Comparison of ENCODE assay signal across 21 mouse cellular contexts in the genomic region with DNA sequence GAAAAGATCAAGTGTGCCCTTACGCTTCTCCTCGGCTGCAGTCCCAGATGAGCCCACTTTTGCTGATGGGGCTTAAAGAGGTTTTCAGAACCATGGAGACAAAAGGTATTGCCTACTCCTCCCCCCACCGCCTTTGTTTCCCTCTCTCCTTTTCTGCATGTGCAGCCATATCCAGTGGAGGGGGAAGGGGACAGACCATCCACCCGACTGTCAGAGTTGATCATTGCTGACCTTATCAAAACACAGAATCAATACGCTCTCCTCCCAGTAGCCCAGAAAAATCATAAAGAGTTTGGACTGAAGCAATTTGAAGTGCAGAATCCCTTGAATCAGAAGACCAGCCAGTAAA.
DNase-seq lines count a peak whose midpoint lies in the region; ATAC-seq lines count a peak whose summit lies in the region.
"Had no signal": no experiment of that assay in that cellular context is flagged by ENCODE, and none has a peak within 500 bp of the region (broad histone marks: within the 10 kb centered on the region; RNA-seq: fewer than 3 reads in every experiment).

No protein-coding gene starts in this region.

- no peaks in the 10 kb centered on the region for H3K36me3 ChIP-seq in heart, embryonic 10.5 days
- no peaks in the 10 kb centered on the region for H3K36me3 ChIP-seq in hindbrain, embryonic 10.5 days
- no peaks in the 10 kb centered on the region for H3K36me3 ChIP-seq in hindbrain, embryonic 13.5 days
- H3K36me3 ChIP-seq in midbrain, embryonic 16.5 days (ENCODE audit: control insufficient read depth, insufficient read depth, low read length): no peaks in the 10 kb centered on the region
- H3K36me3 ChIP-seq in liver, embryonic 11.5 days (ENCODE audit: control insufficient read depth, insufficient read depth, low read length): no peaks in the 10 kb centered on the region
- H3K36me3 ChIP-seq: heart, embryonic 15.5 days had no signal

- 75% methylated on average over 5 of the region's 5 CpGs for WGBS in heart, embryonic 10.5 days
- 80% methylated on average over 5 of the region's 5 CpGs for WGBS in hindbrain, embryonic 10.5 days
- WGBS in hindbrain, embryonic 13.5 days: 50% methylated on average over 5 of the region's 5 CpGs
- 50% methylated on average over 5 of the region's 5 CpGs for WGBS in midbrain, embryonic 16.5 days
- WGBS in liver, embryonic 11.5 days: 78% methylated on average over 5 of the region's 5 CpGs

- H3K4me3 ChIP-seq in heart, embryonic 10.5 days: no peak overlapping the region
- no peak overlapping the region for H3K4me3 ChIP-seq in hindbrain, embryonic 10.5 days
- no peak overlapping the region for H3K4me3 ChIP-seq in hindbrain, embryonic 13.5 days
- H3K4me3 ChIP-seq in midbrain, embryonic 16.5 days (ENCODE audit: low read depth, low read length): no peak overlapping the region
- H3K4me3 ChIP-seq in liver, embryonic 11.5 days (ENCODE audit: low read depth, low read length): no peak overlapping the region
- H3K4me3 ChIP-seq: erythroblast, embryonic 14.5 days; gastrocnemius, adult 2 months; heart, embryonic 15.5 days; layer of hippocampus, adult 2 months had no signal

- H3K27ac ChIP-seq in heart, embryonic 10.5 days: no peak overlapping the region
- peak overlapping the region; percentile 46; the same call in 1 of the 2 replicates for H3K27ac ChIP-seq in hindbrain, embryonic 10.5 days
- peak overlapping the region; percentile 72 for H3K27ac ChIP-seq in hindbrain, embryonic 13.5 days
- peak overlapping the region; percentile 28; the same call in 1 of the 2 replicates for H3K27ac ChIP-seq in midbrain, embryonic 16.5 days (ENCODE audit: low read length)
- H3K27ac ChIP-seq in liver, embryonic 11.5 days (ENCODE audit: low read depth, low read length): no peak overlapping the region
- H3K27ac ChIP-seq: gastrocnemius, adult 2 months; heart, embryonic 15.5 days; kidney, postnatal 0 days; layer of hippocampus, adult 2 months; liver, embryonic 14.5 days had no signal

- H3K27me3 ChIP-seq in heart, embryonic 10.5 days (ENCODE audit: insufficient read depth, poor library complexity, severe bottlenecking): no peaks in the 10 kb centered on the region
- no peaks in the 10 kb centered on the region for H3K27me3 ChIP-seq in hindbrain, embryonic 10.5 days (ENCODE audit: insufficient read depth, poor library complexity, severe bottlenecking)
- no peaks in the 10 kb centered on the region for H3K27me3 ChIP-seq in hindbrain, embryonic 13.5 days
- H3K27me3 ChIP-seq in midbrain, embryonic 16.5 days (ENCODE audit: control insufficient read depth, insufficient read depth, low read depth, low read length): no peaks in the 10 kb centered on the region
- no peaks in the 10 kb centered on the region for H3K27me3 ChIP-seq in liver, embryonic 11.5 days (replicated peaks; ENCODE audit: control insufficient read depth, insufficient read depth, low read length)
- H3K27me3 ChIP-seq: heart, embryonic 15.5 days had no signal

- H3K9me3 ChIP-seq in heart, embryonic 10.5 days: no peaks in the 10 kb centered on the region
- H3K9me3 ChIP-seq in hindbrain, embryonic 10.5 days: no peaks in the 10 kb centered on the region
- no peaks in the 10 kb centered on the region for H3K9me3 ChIP-seq in hindbrain, embryonic 13.5 days
- H3K9me3 ChIP-seq in midbrain, embryonic 16.5 days (replicated peaks; ENCODE audit: control insufficient read depth, low read length, poor library complexity, severe bottlenecking): no peaks in the 10 kb centered on the region
- no peaks in the 10 kb centered on the region for H3K9me3 ChIP-seq in liver, embryonic 11.5 days (ENCODE audit: control insufficient read depth, low read length)
- H3K9me3 ChIP-seq: heart, embryonic 15.5 days had no signal

- H3K4me2 ChIP-seq in hindbrain, embryonic 13.5 days: no peak overlapping the region
- H3K4me2 ChIP-seq in midbrain, embryonic 16.5 days (ENCODE audit: low read length): no peak overlapping the region
- H3K4me2 ChIP-seq in liver, embryonic 11.5 days: no peak overlapping the region
- H3K4me2 ChIP-seq: heart, embryonic 15.5 days had no signal

- ATAC-seq in hindbrain, embryonic 13.5 days (ENCODE audit: low FRiP score): peak; percentile 47
- ATAC-seq in midbrain, embryonic 16.5 days: no peak
- ATAC-seq in liver, embryonic 11.5 days (replicated peaks; ENCODE audit: low FRiP score): no peak
- ATAC-seq: intestine, postnatal 0 days had no signal

- no peak overlapping the region for H3K9ac ChIP-seq in hindbrain, embryonic 13.5 days
- H3K9ac ChIP-seq in midbrain, embryonic 16.5 days (ENCODE audit: low read depth, low read length): no peak overlapping the region
- no peak overlapping the region for H3K9ac ChIP-seq in liver, embryonic 11.5 days (ENCODE audit: low read depth, low read length)
- H3K9ac ChIP-seq: heart, embryonic 15.5 days; liver, embryonic 14.5 days had no signal

- DNase-seq in heart, embryonic 10.5 days (ENCODE audit: low spot score): peak; percentile 22
- DNase-seq in heart, adult 8-10 months (ENCODE audit: low spot score): no peak
- DNase-seq in hindbrain, embryonic 10.5 days (ENCODE audit: low spot score): no peak
- DNase-seq in yolk sac, embryonic 10.5 days (ENCODE audit: low spot score): no peak
- no peak for DNase-seq in liver, embryonic 11.5 days (ENCODE audit: low spot score)
- DNase-seq in layer of hippocampus, postnatal 14 days (ENCODE audit: low spot score in 2 of 2): no peak
- DNase-seq: adrenal gland, adult 2 months; cerebellum, adult 8-10 months; gastrocnemius, adult 2 months; heart, adult 18-20 months; left cerebral cortex, postnatal 4 days; spleen, adult 18-20 months; thymus, postnatal 36 days had no signal

- no peaks in the 10 kb centered on the region for H3K4me1 ChIP-seq in heart, embryonic 10.5 days
- peaks cover 16% of the 10 kb centered on the region for H3K4me1 ChIP-seq in hindbrain, embryonic 10.5 days (replicated peaks)
- H3K4me1 ChIP-seq in hindbrain, embryonic 13.5 days (replicated peaks): peaks cover 46% of the 10 kb centered on the region
- H3K4me1 ChIP-seq in midbrain, embryonic 16.5 days (ENCODE audit: control insufficient read depth, insufficient read depth, low read length): peaks cover 24% of the 10 kb centered on the region
- H3K4me1 ChIP-seq in liver, embryonic 11.5 days (replicated peaks; ENCODE audit: control insufficient read depth, insufficient read depth, low read length): no peaks in the 10 kb centered on the region

Comparison
In these comparisons a context has a peak if more than half of its experiments do, and no peak if none do; other contexts are left out.
1. H3K27ac ChIP-seq: peak in hindbrain, embryonic 10.5 days (single experiment), hindbrain, embryonic 13.5 days (single experiment) and midbrain, embryonic 16.5 days (single experiment); none in heart, embryonic 10.5 days (single experiment) and liver, embryonic 11.5 days (single experiment).